Mouse (Mus musculus) stomach, postnatal 0 days (tissue): ENCODE results near the gene Gm17387.

Experiments used
- CTCF ChIP-seq: IDR thresholded peaks from 2 replicates; pipeline ENCODE4 v1.5.1; 2016; ENCODE audit warnings: antibody characterized with exemption, low read depth, mild to moderate bottlenecking, moderate library complexity
- EP300 ChIP-seq: optimal IDR thresholded peaks from 2 replicates; pipeline ENCODE3; 2016; ENCODE audit warnings: antibody characterized with exemption

DNA sequence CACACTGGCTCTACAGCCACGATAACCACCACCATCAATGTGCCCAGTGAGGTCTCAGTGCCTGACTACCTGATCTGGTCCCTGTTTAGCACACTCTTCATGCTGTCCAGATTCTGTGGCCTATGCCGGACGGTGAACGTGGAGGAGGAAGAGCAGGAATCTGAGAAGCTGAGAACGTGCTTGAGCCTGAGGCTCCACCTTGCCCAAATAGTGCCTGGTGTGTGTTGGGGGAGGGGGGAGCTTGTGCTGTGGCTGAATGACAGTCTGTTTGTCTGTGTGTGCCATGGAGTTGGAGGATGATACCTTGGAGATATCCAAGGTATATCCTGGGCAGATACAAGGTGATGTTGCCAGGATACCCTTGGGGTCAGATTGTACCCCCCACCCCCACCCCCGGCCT is 38.7 kb upstream of the Gm17387 start:
- no peak for TF ChIP-seq CTCF
- no peak for TF ChIP-seq EP300
